Mouse (Mus musculus): ENCODE measurements around the gene Sptlc2. TPM values are rescaled to one million over a fixed set of nuclear protein-coding genes. Genes with fewer than 3 reads are reported as not detected.

Sptlc2 gene
- polyA plus RNA-seq, 1 experiment = 22.8 TPM

GRCm38 (mm10) chr12:87397811-87398417 is 9.8 kb upstream of the Sptlc2 start:
- DNase-seq (ENCODE audit: extremely low spot score in 1 of 2, low spot score in 1 of 2) = no peak

GRCm38 (mm10) chr12:87397126-87397525 is 9.0 kb upstream of the Sptlc2 start:
- DNase-seq (ENCODE audit: extremely low spot score in 1 of 2, low spot score in 1 of 2) = no peak

GRCm38 (mm10) chr12:87394316-87394715 is 6.2 kb upstream of the Sptlc2 start:
- no peak for DNase-seq (ENCODE audit: extremely low spot score in 1 of 2, low spot score in 1 of 2)

- DNase-seq (ENCODE audit: extremely low spot score in 1 of 2, low spot score in 1 of 2) = no peak
Measured at GRCm38 (mm10) chr12:87393447-87394145, 5.4 kb upstream of the Sptlc2 start.

- no peak for DNase-seq (ENCODE audit: extremely low spot score in 1 of 2, low spot score in 1 of 2)
Measured at GRCm38 (mm10) chr12:87391355-87391754, 3.2 kb upstream of the Sptlc2 start.

GRCm38 (mm10) chr12:87389231-87389630 is 1.1 kb upstream of the Sptlc2 start:
- DNase-seq (ENCODE audit: extremely low spot score in 1 of 2, low spot score in 1 of 2) = no peak

GRCm38 (mm10) chr12:87387171-87388121 is 709 bp downstream of the Sptlc2 start:
- DNase-seq (ENCODE audit: extremely low spot score in 1 of 2, low spot score in 1 of 2) = peak in 1 of 2 experiments; percentile 30

GRCm38 (mm10) chr12:87385051-87385450 is 3.1 kb downstream of the Sptlc2 start:
- DNase-seq (ENCODE audit: extremely low spot score in 1 of 2, low spot score in 1 of 2) = no peak

- DNase-seq (ENCODE audit: extremely low spot score in 1 of 2, low spot score in 1 of 2) = no peak
Measured at GRCm38 (mm10) chr12:87381380-87381682, 6.8 kb downstream of the Sptlc2 start.

- no peak for DNase-seq (ENCODE audit: extremely low spot score in 1 of 2, low spot score in 1 of 2)
Measured at GRCm38 (mm10) chr12:87380586-87381379, 7.4 kb downstream of the Sptlc2 start.

- no peak for DNase-seq (ENCODE audit: extremely low spot score in 1 of 2, low spot score in 1 of 2)
Measured at GRCm38 (mm10) chr12:87379496-87379895, 8.7 kb downstream of the Sptlc2 start.

- DNase-seq (ENCODE audit: extremely low spot score in 1 of 2, low spot score in 1 of 2) = no peak
Measured at GRCm38 (mm10) chr12:87374159-87374558, 14.0 kb downstream of the Sptlc2 start.

- DNase-seq (ENCODE audit: extremely low spot score in 1 of 2, low spot score in 1 of 2) = no peak
Measured at GRCm38 (mm10) chr12:87369319-87369718, 18.8 kb downstream of the Sptlc2 start.

- no peak for DNase-seq (ENCODE audit: extremely low spot score in 1 of 2, low spot score in 1 of 2)
Measured at GRCm38 (mm10) chr12:87368092-87368491, 20.1 kb downstream of the Sptlc2 start.

GRCm38 (mm10) chr12:87365676-87366075 is 22.5 kb downstream of the Sptlc2 start:
- peak in 1 of 2 experiments; percentile 14 for DNase-seq (ENCODE audit: extremely low spot score in 1 of 2, low spot score in 1 of 2)

- DNase-seq (ENCODE audit: extremely low spot score in 1 of 2, low spot score in 1 of 2) = no peak
Measured at GRCm38 (mm10) chr12:87362111-87362510, 26.0 kb downstream of the Sptlc2 start.

GRCm38 (mm10) chr12:87348029-87348428 is 40.1 kb downstream of the Sptlc2 start:
- DNase-seq (ENCODE audit: extremely low spot score in 1 of 2, low spot score in 1 of 2) = no peak

- no peak for DNase-seq (ENCODE audit: extremely low spot score in 1 of 2, low spot score in 1 of 2)
Measured at GRCm38 (mm10) chr12:87347511-87347910, 40.6 kb downstream of the Sptlc2 start.

- no peak for DNase-seq (ENCODE audit: extremely low spot score in 1 of 2, low spot score in 1 of 2)
Measured at GRCm38 (mm10) chr12:87343084-87343605, 45.0 kb downstream of the Sptlc2 start.

- DNase-seq (ENCODE audit: extremely low spot score in 1 of 2, low spot score in 1 of 2) = no peak
Measured at GRCm38 (mm10) chr12:87338082-87338481, 50.1 kb downstream of the Sptlc2 start.

All from frontal cortex, adult 2 months (tissue).